ENCODE assay signal across 31 mouse cellular contexts in the genomic region with DNA sequence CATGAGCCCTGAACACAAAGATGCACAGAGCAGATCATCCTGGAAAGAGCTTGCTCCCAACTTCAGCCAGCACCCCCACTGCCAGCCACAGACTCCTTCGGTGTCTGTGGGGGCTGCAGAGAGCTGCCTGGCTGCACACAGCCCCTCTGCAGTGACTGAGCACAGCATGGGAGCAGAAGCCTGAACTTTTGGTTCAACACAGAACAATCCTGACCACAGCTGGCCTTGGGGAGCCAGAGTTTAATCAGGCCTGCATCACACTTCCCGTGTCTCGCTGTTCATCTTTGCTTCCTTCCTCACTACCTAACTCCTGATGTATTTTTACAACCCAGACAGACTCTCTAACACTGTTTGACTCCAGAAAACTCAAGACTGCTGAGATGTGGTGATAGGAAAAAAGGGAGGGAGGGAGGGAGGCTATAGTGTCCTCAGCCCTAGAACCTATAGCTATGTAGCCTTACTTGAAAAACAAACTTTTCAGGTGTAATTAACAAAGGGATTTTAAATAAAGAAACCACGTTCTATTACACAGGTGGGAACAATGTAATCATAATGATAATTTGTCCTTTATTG. TPM values are rescaled to one million over a fixed set of nuclear protein-coding genes. Genes with fewer than 3 reads are reported as not detected.
DNase-seq lines count a peak whose midpoint lies in the region; ATAC-seq and TF ChIP-seq lines count a peak whose summit lies in the region.
"Had no signal": no experiment of that assay in that cellular context is flagged by ENCODE, and none has a peak within 500 bp of the region (broad histone marks: within the 10 kb centered on the region; RNA-seq: fewer than 3 reads in every experiment).

No protein-coding gene starts in this region.

- H3K4me1 ChIP-seq in MEL (ENCODE audit: control insufficient read depth in 1 of 2, insufficient read depth in 2 of 2, low read length in 2 of 2) = no peaks in the 10 kb centered on the region
- peaks cover 33% of the 10 kb centered on the region for H3K4me1 ChIP-seq in limb, embryonic 13.5 days
- H3K4me1 ChIP-seq: liver, embryonic 15.5 days; midbrain, embryonic 12.5 days had no signal

- no peak overlapping the region for H3K4me2 ChIP-seq in limb, embryonic 13.5 days (replicated peaks)
- H3K4me2 ChIP-seq: forebrain, embryonic 12.5 days; hindbrain, embryonic 13.5 days; liver, embryonic 15.5 days; lung, embryonic 14.5 days; midbrain, embryonic 12.5 days had no signal

- no peaks in the 10 kb centered on the region for H3K36me3 ChIP-seq in MEL (ENCODE audit: control insufficient read depth in 1 of 2, insufficient read depth in 2 of 2, low read length in 2 of 2)
- no peaks in the 10 kb centered on the region for H3K36me3 ChIP-seq in limb, embryonic 13.5 days
- H3K36me3 ChIP-seq: forebrain, embryonic 12.5 days; hindbrain, embryonic 13.5 days; liver, embryonic 15.5 days; midbrain, embryonic 12.5 days had no signal

- no peak for TF ChIP-seq POLR2A in MEL (IDR thresholded peaks at IDR 0.05; ENCODE audit: control insufficient read depth in 1 of 2, insufficient read depth in 1 of 2, low read depth in 1 of 2, low read length in 2 of 2, poor library complexity in 1 of 2)

- DNase-seq in left cerebral cortex, postnatal 4 days = peak; percentile 13
- DNase-seq in left cerebral cortex, adult 2 months (ENCODE audit: extremely low spot score in 1 of 2, low spot score in 2 of 2) = no peak
- peak; percentile 8 for DNase-seq in MEL (ENCODE audit: low read depth, low spot score)
- DNase-seq in gastrocnemius, postnatal 25 days = no peak
- DNase-seq in urinary bladder, postnatal 14 days (ENCODE audit: low spot score) = no peak
- DNase-seq: adrenal gland, postnatal 10 days; cerebellum, adult 8-10 months; cerebellum, postnatal 36 days; gastrocnemius, postnatal 36 days; heart, adult 2 months; heart, postnatal 14 days; kidney, adult 8-10 months; kidney, postnatal 14 days; layer of hippocampus, adult 9-11 months; lung, embryonic 14.5 days; lung, postnatal 14 days; right cerebral cortex, adult 18-20 months; spleen, adult 18-20 months; thymus, adult 18-20 months; thymus, postnatal 25 days had no signal

- peak; percentile 72 for ATAC-seq in common myeloid progenitor, adult 5-6 weeks (replicated peaks; ENCODE audit: low read depth, poor library complexity, severe bottlenecking)
- peak; percentile 44 for ATAC-seq in limb, embryonic 13.5 days (ENCODE audit: low FRiP score, low read depth)
- ATAC-seq: intestine, embryonic 16.5 days; Patski had no signal

- H3K9ac ChIP-seq in MEL (ENCODE audit: control insufficient read depth, low read depth, low read length, poor library complexity, severe bottlenecking) = no peak overlapping the region
- H3K9ac ChIP-seq in limb, embryonic 13.5 days = no peak overlapping the region
- H3K9ac ChIP-seq: forebrain, embryonic 12.5 days; hindbrain, embryonic 13.5 days; liver, embryonic 15.5 days; lung, embryonic 14.5 days; midbrain, embryonic 12.5 days had no signal

- TF ChIP-seq EP300 in MEL (IDR thresholded peaks at IDR 0.05; ENCODE audit: low read depth in 1 of 2, low read length in 2 of 2) = no peak

- TF ChIP-seq CTCF in left cerebral cortex, adult 2 months (IDR thresholded peaks at IDR 0.05) = no peak
- TF ChIP-seq CTCF in MEL (IDR thresholded peaks at IDR 0.05 in 2 of 3, conservative IDR thresholded peaks at IDR 0.05 in 1 of 3; ENCODE audit: control insufficient read depth in 1 of 3, insufficient read depth in 1 of 3, low read depth in 2 of 3, low read length in 3 of 3, poor library complexity in 1 of 3, severe bottlenecking in 1 of 3) = no peak

- peaks cover 0 to 1% of the 10 kb centered on the region in 2 experiments; a peak in 1 of 4 replicates for H3K27me3 ChIP-seq in MEL (ENCODE audit: control insufficient read depth in 1 of 2, insufficient read depth in 2 of 2, low read length in 2 of 2)
- H3K27me3 ChIP-seq in limb, embryonic 13.5 days = no peaks in the 10 kb centered on the region
- H3K27me3 ChIP-seq: CH12.LX; forebrain, embryonic 12.5 days; hindbrain, embryonic 13.5 days; liver, embryonic 15.5 days; midbrain, embryonic 12.5 days; Patski had no signal

- WGBS in limb, embryonic 13.5 days = 39% methylated on average over 4 of the region's 4 CpGs

- no peak for TF ChIP-seq RAD21 in MEL (IDR thresholded peaks at IDR 0.05; ENCODE audit: low read depth, low read length)

- no peak overlapping the region for H3K27ac ChIP-seq in left cerebral cortex, adult 2 months
- no peak overlapping the region for H3K27ac ChIP-seq in MEL (ENCODE audit: control insufficient read depth, low read depth, low read length)
- peak overlapping the region; percentile 4; the same call in 1 of the 2 replicates for H3K27ac ChIP-seq in limb, embryonic 13.5 days
- H3K27ac ChIP-seq: forebrain, embryonic 12.5 days; heart, adult 2 months; hindbrain, embryonic 13.5 days; liver, embryonic 15.5 days; midbrain, embryonic 12.5 days; stomach, postnatal 0 days had no signal

- intact Hi-C loops in left cerebral cortex, postnatal 4 days (cut with DNase I) = no loop called here
- intact Hi-C loops in left cerebral cortex, adult 2 months (cut with DNase I) = no loop called here

- H3K4me3 ChIP-seq in left cerebral cortex, adult 2 months = no peak overlapping the region
- H3K4me3 ChIP-seq in MEL (ENCODE audit: control insufficient read depth in 1 of 2, insufficient read depth in 1 of 2, low read depth in 2 of 2, low read length in 2 of 2) = no peak overlapping the region
- H3K4me3 ChIP-seq in limb, embryonic 13.5 days = no peak overlapping the region
- H3K4me3 ChIP-seq: erythroblast, embryonic 14.5 days; forebrain, embryonic 12.5 days; heart, adult 2 months; hindbrain, embryonic 13.5 days; liver, embryonic 15.5 days; midbrain, embryonic 12.5 days had no signal

- no peaks in the 10 kb centered on the region for H3K9me3 ChIP-seq in MEL (replicated peaks; ENCODE audit: insufficient read depth, low read length)
- no peaks in the 10 kb centered on the region; the same call in 1 of the 2 replicates for H3K9me3 ChIP-seq in limb, embryonic 13.5 days
- H3K9me3 ChIP-seq: forebrain, embryonic 12.5 days; hindbrain, embryonic 13.5 days; liver, embryonic 15.5 days; midbrain, embryonic 12.5 days had no signal

- no peaks in the 10 kb centered on the region for H3K79me2 ChIP-seq in MEL (ENCODE audit: control insufficient read depth, insufficient read depth, low read length, poor library complexity)

TF ChIP-seq in MEL, 35 proteins besides CTCF, POLR2A, EP300 and RAD21:
- TF ChIP-seq TBP (IDR thresholded peaks at IDR 0.05; ENCODE audit: low read depth, low read length) = peak; percentile 45; the same call in 1 of the 2 replicates
- no peak for TF ChIP-seq ELF1 (IDR thresholded peaks at IDR 0.05; ENCODE audit: low read depth, low read length)

RNA-seq across cellular contexts. Expression of a gene that starts 27.3 kb away (rescaled TPM):
- total RNA-seq in left cerebral cortex, postnatal 4 days (2021) = 10 to 100 TPM; 14.5 to 15.3 TPM
- total RNA-seq in left cerebral cortex, adult 2 months (2021) = 10 to 100 TPM; 15.4 to 15.6 TPM
- total RNA-seq in MEL (2012; rRNA removed) = 35.4 and 37.9 TPM in 2 replicates
- 100 to 1,000 TPM in 1 of 2 experiments, 10 to 100 TPM in 1; 64.3 to 321 TPM for polyA plus RNA-seq in MEL (2012; ENCODE audit: insufficient read depth in 1 of 2, insufficient read length in 2 of 2, low read depth in 1 of 2, low replicate concordance in 2 of 2, missing spikeins in 1 of 2)
- 45.1 and 45.4 TPM in 2 replicates for total RNA-seq in common myeloid progenitor, adult 5-6 weeks (2017)
- polyA plus RNA-seq in limb, embryonic 13.5 days (2015; fragmentation: Nextera tagmentation; extraction: Ambion mirVana) = 14.3 and 15.7 TPM in 2 replicates
- total RNA-seq in gastrocnemius, postnatal 25 days (2021) = 1 to 10 TPM; 1.4 to 1.8 TPM

Comparison
In these comparisons a context has a peak if more than half of its experiments do, and no peak if none do; other contexts are left out.
1. DNase-seq: peak in left cerebral cortex, postnatal 4 days (single experiment) and MEL (single experiment); none in left cerebral cortex, adult 2 months (0 of 2), gastrocnemius, postnatal 25 days (single experiment) and urinary bladder, postnatal 14 days (single experiment).
2. RNA of a gene that starts 27.3 kb away (total RNA-seq): 45.1 to 45.4 TPM in common myeloid progenitor, adult 5-6 weeks, 35.4 to 37.9 TPM in MEL, 15.4 to 15.6 TPM in left cerebral cortex, adult 2 months and 14.5 to 15.3 TPM in left cerebral cortex, postnatal 4 days; 1.4 to 1.8 TPM in gastrocnemius, postnatal 25 days; every median in the first group is over 4 times any median in the second.